Mouse (Mus musculus) thymus, adult 18-20 months (tissue): ENCODE results near the gene Anp32e.
"Not testable (repeated sequence)": the region's sequence is repeated elsewhere in the genome, so short reads cannot be mapped to it uniquely, and the experiment has no call there.

Experiments used
- DNase-seq, 2 experiments: peaks; one replicate each; pipeline ENCODE4 v3.0.0; 2022; ENCODE audit warnings: mixed read lengths in 2 of 2

Anp32e gene

GRCm38 (mm10) chr3:95928658-95929503, at the start of gene Anp32e:
Gene Anp32e (plus strand): TSS chr3:95929246.
- DNase-seq, result peak; percentile 95 to 98

- DNase-seq, result peak; percentile 87 to 91
Observed at GRCm38 (mm10) chr3:95881979-95882815, 46.8 kb upstream of the Anp32e start, which contains the start of gene Ciart. Gene Ciart (minus strand): TSS chr3:95882251.

GRCm38 (mm10) chr3:95882816-95883425, 46.1 kb upstream of the Anp32e start:
- peak; percentile 44 to 61 for DNase-seq

GRCm38 (mm10) chr3:95884400-95884799, 44.6 kb upstream of the Anp32e start:
- DNase-seq, result no peak

GRCm38 (mm10) chr3:95887596-95887995, 41.5 kb upstream of the Anp32e start:
- DNase-seq, result no peak

GRCm38 (mm10) chr3:95889664-95890063, 39.4 kb upstream of the Anp32e start:
- DNase-seq, result no peak

- no peak for DNase-seq
Observed at GRCm38 (mm10) chr3:95891211-95892065, 37.6 kb upstream of the Anp32e start, which contains the start of gene BC028528. Gene BC028528 (minus strand): TSS chr3:95892005.

- DNase-seq, result no peak
Observed at GRCm38 (mm10) chr3:95892066-95893052, 36.7 kb upstream of the Anp32e start.

- DNase-seq, result no peak
Observed at GRCm38 (mm10) chr3:95893126-95893525, 35.9 kb upstream of the Anp32e start.

GRCm38 (mm10) chr3:95893606-95894316, 35.3 kb upstream of the Anp32e start, which contains the start of gene Aph1a:
Gene Aph1a (plus strand): TSS chr3:95893969.
- DNase-seq, result peak; percentile 94 to 97

GRCm38 (mm10) chr3:95894317-95895160, 34.5 kb upstream of the Anp32e start:
- DNase-seq, result peak in 1 of 2 experiments; percentile 48

GRCm38 (mm10) chr3:95895501-95895900, 33.5 kb upstream of the Anp32e start:
- DNase-seq, result not testable (repeated sequence)

GRCm38 (mm10) chr3:95899800-95900524, 29.1 kb upstream of the Anp32e start:
- DNase-seq, result no peak

GRCm38 (mm10) chr3:95901616-95902372, 27.3 kb upstream of the Anp32e start:
- DNase-seq, result no peak

GRCm38 (mm10) chr3:95902373-95902625, 26.7 kb upstream of the Anp32e start:
- DNase-seq, result no peak

- no peak for DNase-seq
Observed at GRCm38 (mm10) chr3:95902643-95903042, 26.4 kb upstream of the Anp32e start.

- DNase-seq, result no peak
Observed at GRCm38 (mm10) chr3:95903753-95904502, 25.1 kb upstream of the Anp32e start.
